Mouse (Mus musculus) kidney, postnatal 0 days (tissue): Measurements from ENCODE around the gene Sema3f. TPM values are rescaled to one million over a fixed set of nuclear protein-coding genes. Genes with fewer than 3 reads are reported as not detected.

Experiments
- ATAC-seq: fragments of 200-750 bp; cut with Nextera tagmentation; replicated peaks from 2 replicates; pipeline ENCODE4 v1.8.0; 2017; ENCODE audit warnings: low read depth, moderate number of reproducible peaks, moderate TSS enrichment, moderate library complexity; ENCODE audit not compliant: low FRiP score
- DNase-seq: peaks from one replicate; pipeline ENCODE4 v3.0.0-alpha.2; 2016; ENCODE audit warnings: low spot score
- H3K27ac ChIP-seq: fragments of 300-500 bp; sonication (generic); 2 replicates; pipeline ENCODE4 v1.5.1; 2014; ENCODE audit warnings: mild to moderate bottlenecking
- H3K27me3 ChIP-seq: fragments of 300-500 bp; sonication (generic); 2 replicates; pipeline ENCODE4 v1.6.1; 2014; ENCODE audit warnings: low read length, mixed read lengths; ENCODE audit not compliant: insufficient read depth
- H3K36me3 ChIP-seq: fragments of 300-500 bp; sonication (generic); 2 replicates; pipeline ENCODE4 v1.6.1; 2014; ENCODE audit warnings: low read length, mixed read lengths; ENCODE audit not compliant: insufficient read depth
- H3K4me1 ChIP-seq: fragments of 300-500 bp; sonication (generic); replicated peaks from 2 replicates; pipeline ENCODE4 v1.6.1; 2014; ENCODE audit warnings: antibody characterized with exemption, low read length, mixed read lengths; ENCODE audit not compliant: insufficient read depth
- H3K4me2 ChIP-seq: fragments of 300-500 bp; sonication (generic); 2 replicates; pipeline ENCODE4 v1.6.1; 2014; ENCODE audit warnings: mild to moderate bottlenecking, low read length, moderate library complexity, mixed read lengths
- H3K4me3 ChIP-seq: fragments of 300-500 bp; sonication (generic); replicated peaks from 2 replicates; pipeline ENCODE4 v1.5.1; 2014; ENCODE audit warnings: low read depth, low read length
- H3K9ac ChIP-seq: fragments of 300-500 bp; sonication (generic); 2 replicates; pipeline ENCODE4 v1.6.1; 2014; ENCODE audit warnings: low read depth, low read length
- H3K9me3 ChIP-seq: fragments of 300-500 bp; sonication (generic); replicated peaks from 2 replicates; pipeline ENCODE4 v1.6.1; 2016; ENCODE audit warnings: low read length, inconsistent platforms, mixed read lengths
- CTCF ChIP-seq: IDR thresholded peaks from 2 replicates; pipeline ENCODE4 v1.5.1; 2016; ENCODE audit warnings: antibody characterized with exemption, low read depth, mild to moderate bottlenecking, moderate library complexity
- WGBS: fragments of 180-500 bp; shearing (Covaris S2); extraction: QIAGEN DNeasy Blood & Tissue Kit; methylation state at CpG from one replicate; pipeline ENCODE4 v1.1.7; 2014; 5-methylcytosine and 5-hydroxymethylcytosine counted together
- polyA plus RNA-seq: library from polyadenylated mRNA; unstranded; fragments of >200 nt; fragmentation: Nextera tagmentation; extraction: Ambion mirVana; gene quantifications from 2 replicates; pipeline ENCODE4 v1.2.1, GENCODE M21; 2015

Sema3f gene
- polyA plus RNA-seq, 1 experiment from 2014 or later = 16.2 TPM

GRCm38 (mm10) chr9:107640257-107640772 lies 70.0 kb downstream of the Sema3f start:
- no peak overlapping the region for H3K4me2 ChIP-seq
- ATAC-seq = no peak

GRCm38 (mm10) chr9:107637070-107637469 lies 73.2 kb downstream of the Sema3f start:
- H3K27me3 ChIP-seq = no peaks in the 10 kb centered on the region
- no peaks in the 10 kb centered on the region for H3K36me3 ChIP-seq
- no peak overlapping the region for H3K4me2 ChIP-seq
- no peak for DNase-seq
- peaks cover 6% of the 10 kb centered on the region; the same call in 1 of the 2 replicates for H3K4me1 ChIP-seq
- H3K9me3 ChIP-seq = no peaks in the 10 kb centered on the region
- no peak overlapping the region for H3K9ac ChIP-seq
- no peak for ATAC-seq
- no peak overlapping the region for H3K4me3 ChIP-seq
- H3K27ac ChIP-seq = no peak overlapping the region
- no peak for TF ChIP-seq CTCF
- 42% methylated on average over 7 of the region's 7 CpGs for WGBS

More at GRCm38 (mm10) chr9:107640257-107640772, 70.0 kb downstream of the Sema3f start:
- H3K9me3 ChIP-seq = no peaks in the 10 kb centered on the region
- no peak for DNase-seq
- no peaks in the 10 kb centered on the region for H3K27me3 ChIP-seq
- H3K4me1 ChIP-seq = no peaks in the 10 kb centered on the region; the same call in 1 of the 2 replicates
- no peak overlapping the region for H3K9ac ChIP-seq
- peak; percentile 8; the same call in 1 of the 2 replicates for TF ChIP-seq CTCF
- WGBS = 36% methylated on average over 8 of the region's 8 CpGs
- H3K36me3 ChIP-seq = no peaks in the 10 kb centered on the region
- no peak overlapping the region for H3K27ac ChIP-seq
- no peak overlapping the region for H3K4me3 ChIP-seq

GRCm38 (mm10) chr9:107635279-107636028 lies 74.8 kb downstream of the Sema3f start, which contains the start of gene Gnai2:
Gene Gnai2 (minus strand): TSS chr9:107635367.
- TF ChIP-seq CTCF = no peak
- H3K36me3 ChIP-seq = no peaks in the 10 kb centered on the region
- H3K9me3 ChIP-seq = no peaks in the 10 kb centered on the region
- peaks cover 21% of the 10 kb centered on the region for H3K4me1 ChIP-seq
- H3K4me2 ChIP-seq = peak within 1 kb of the TSS; percentile 98
- H3K9ac ChIP-seq = peak within 1 kb of the TSS; percentile 91
- DNase-seq = peak; percentile 100
- peak within 1 kb of the TSS; percentile 92 for H3K27ac ChIP-seq
- ATAC-seq = peak; percentile 96
- peak within 1 kb of the TSS; percentile 72 for H3K4me3 ChIP-seq
- 2% methylated on average over 38 of the region's 38 CpGs for WGBS
- no peaks in the 10 kb centered on the region for H3K27me3 ChIP-seq

GRCm38 (mm10) chr9:107634406-107635278 lies 75.6 kb downstream of the Sema3f start:
- H3K9ac ChIP-seq = peak overlapping the region; percentile 91
- H3K9me3 ChIP-seq = no peaks in the 10 kb centered on the region
- no peak; the same call in 1 of the 2 replicates for TF ChIP-seq CTCF
- H3K4me1 ChIP-seq = peaks cover 29% of the 10 kb centered on the region
- H3K4me3 ChIP-seq = peak overlapping the region; percentile 72
- H3K36me3 ChIP-seq = no peaks in the 10 kb centered on the region
- H3K27ac ChIP-seq = peak overlapping the region; percentile 92
- H3K4me2 ChIP-seq = peak overlapping the region; percentile 98
- no peak for ATAC-seq
- WGBS = 1% methylated on average over 35 of the region's 35 CpGs
- H3K27me3 ChIP-seq = no peaks in the 10 kb centered on the region
- DNase-seq = no peak

- Histone ChIP-seq H3K9me3 (no peaks in the 10 kb centered on the region), H3K4me3 (peak overlapping the region; percentile 72), H3K4me2 (peak overlapping the region; percentile 98), H3K9ac (peak overlapping the region; percentile 91), H3K4me1 (peaks cover 36% of the 10 kb centered on the region), H3K27me3 (no peaks in the 10 kb centered on the region), H3K36me3 (no peaks in the 10 kb centered on the region), H3K27ac (peak overlapping the region; percentile 92)
- ATAC-seq (no peak), DNase-seq (peak; percentile 50)
- WGBS = 2% methylated on average over 15 of the region's 15 CpGs
- TF ChIP-seq CTCF = no peak
These were observed 76.4 kb downstream of the Sema3f start for GRCm38 (mm10) chr9:107633661-107634405.
